Mouse (Mus musculus) midbrain, embryonic 10.5 days (tissue): ENCODE data around the gene Clec12b. TPM values are rescaled to one million over a fixed set of nuclear protein-coding genes. Genes with fewer than 3 reads are reported as not detected.

ENCODE experiments used
- polyA plus RNA-seq: library from polyadenylated mRNA; unstranded; fragments of >200 nt; fragmentation: Nextera tagmentation; extraction: Ambion mirVana; gene quantifications from 2 replicates; pipeline ENCODE4 v1.2.1, GENCODE M21; 2016

The Clec12b gene
- polyA plus RNA-seq, 1 experiment from 2014 or later, result not detected

Other genes starting within 250 kb of the Clec12b start
- gene Clec2d, start 205.3 kb downstream of the Clec12b start, polyA plus RNA-seq, result not detected in 2 replicates
- gene Cd69, start 110.4 kb downstream of the Clec12b start, polyA plus RNA-seq, result 0.10 and 0.17 TPM in 2 replicates
- not detected in 2 replicates for gene 4922502D21Rik, start 54.1 kb downstream of the Clec12b start, polyA plus RNA-seq
- gene Clec12a, start 43.2 kb downstream of the Clec12b start, polyA plus RNA-seq, result 0.09 and 0.26 TPM in 2 replicates
- gene Clec1b, start 11.4 kb upstream of the Clec12b start, polyA plus RNA-seq, result 12.0 and 20.7 TPM in 2 replicates
- 0.11 and 0.21 TPM in 2 replicates for gene Clec9a, start 23.0 kb upstream of the Clec12b start, polyA plus RNA-seq
- gene Clec1a, start 66.1 kb upstream of the Clec12b start, polyA plus RNA-seq, result 0.42 and 0.68 TPM in 2 replicates
- gene Olr1, start 121.3 kb upstream of the Clec12b start, polyA plus RNA-seq, result 0.10 TPM in 1 of 2 replicates, not detected in the other
- not detected in 2 replicates for gene Tmem52b, start 126.7 kb upstream of the Clec12b start, polyA plus RNA-seq
- 47.1 and 59.3 TPM in 2 replicates for gene Gabarapl1, start 147.3 kb upstream of the Clec12b start, polyA plus RNA-seq
- not detected in 2 replicates for gene Klre1, start 192.0 kb upstream of the Clec12b start, polyA plus RNA-seq
- 0.14 TPM in 1 of 2 replicates, not detected in the other for gene Klrd1, start 205.9 kb upstream of the Clec12b start, polyA plus RNA-seq
- 0.22 and 0.39 TPM in 2 replicates for gene Klrk1, start 238.0 kb upstream of the Clec12b start, polyA plus RNA-seq